Mouse (Mus musculus): ENCODE results near the gene Prr15l. TPM values are rescaled to one million over a fixed set of nuclear protein-coding genes. Genes with fewer than 3 reads are reported as not detected.
A peak's percentile ranks its signal among the peaks of the same experiment; 100 is the strongest.

Gene Prr15l
- polyA plus RNA-seq, 1 experiment from 2014 or later, result 0.53 TPM

- Histone ChIP-seq H3K4me1 (ENCODE audit: control insufficient read depth in 2 of 2, insufficient read depth in 2 of 2, low read length in 2 of 2) (no peaks in the 10 kb centered on the region), H3K9ac (ENCODE audit: low read length) (no peak overlapping the region), H3K27me3 (ENCODE audit: control insufficient read depth, insufficient read depth, low read length) (no peaks in the 10 kb centered on the region), H3K9me3 (ENCODE audit: control insufficient read depth, low read length) (no peaks in the 10 kb centered on the region), H3K36me3 (ENCODE audit: control insufficient read depth, insufficient read depth, low read length) (peaks cover 67% of the 10 kb centered on the region), H3K27ac (replicated peaks in 1 of 2; ENCODE audit: control insufficient read depth in 1 of 2, insufficient read depth in 1 of 2, low read depth in 2 of 2, low read length in 2 of 2) (no peak overlapping the region), H3K4me2 (ENCODE audit: low read length) (no peak overlapping the region), H3K4me3 (ENCODE audit: control insufficient read depth in 1 of 2, insufficient read depth in 1 of 2, low read depth in 1 of 2, low read length in 2 of 2) (no peak overlapping the region)
- WGBS, result 72% methylated on average over 6 of the region's 6 CpGs
- no peak for ATAC-seq (ENCODE audit: insufficient number of reproducible peaks, insufficient read depth, low FRiP score, low read depth)
Observed at GRCm38 (mm10) chr11:96952896-96953295, 25.0 kb downstream of the Prr15l start.

- Histone ChIP-seq H3K9ac (ENCODE audit: low read length) (no peak overlapping the region), H3K4me2 (ENCODE audit: low read length) (no peak overlapping the region), H3K9me3 (ENCODE audit: control insufficient read depth, low read length) (no peaks in the 10 kb centered on the region), H3K4me1 (ENCODE audit: control insufficient read depth in 2 of 2, insufficient read depth in 2 of 2, low read length in 2 of 2) (no peaks in the 10 kb centered on the region), H3K27me3 (ENCODE audit: control insufficient read depth, insufficient read depth, low read length) (no peaks in the 10 kb centered on the region), H3K4me3 (ENCODE audit: control insufficient read depth in 1 of 2, insufficient read depth in 1 of 2, low read depth in 1 of 2, low read length in 2 of 2) (no peak overlapping the region), H3K36me3 (ENCODE audit: control insufficient read depth, insufficient read depth, low read length) (peaks cover 87% of the 10 kb centered on the region), H3K27ac (replicated peaks in 1 of 2; ENCODE audit: control insufficient read depth in 1 of 2, insufficient read depth in 1 of 2, low read depth in 2 of 2, low read length in 2 of 2) (no peak overlapping the region)
- 83% methylated on average over 4 of the region's 4 CpGs for WGBS
- ATAC-seq (ENCODE audit: insufficient number of reproducible peaks, insufficient read depth, low FRiP score, low read depth), result no peak
Observed at GRCm38 (mm10) chr11:96955094-96955493, 27.2 kb downstream of the Prr15l start.

- H3K27me3 ChIP-seq (ENCODE audit: control insufficient read depth, insufficient read depth, low read length), result no peaks in the 10 kb centered on the region
- H3K4me1 ChIP-seq (ENCODE audit: control insufficient read depth in 2 of 2, insufficient read depth in 2 of 2, low read length in 2 of 2), result no peaks in the 10 kb centered on the region
- H3K36me3 ChIP-seq (ENCODE audit: control insufficient read depth, insufficient read depth, low read length), result peaks cover 96% of the 10 kb centered on the region
- no peaks in the 10 kb centered on the region for H3K9me3 ChIP-seq (ENCODE audit: control insufficient read depth, low read length)
- WGBS, result 63% methylated on average over 20 of the region's 20 CpGs
- no peak overlapping the region for H3K4me3 ChIP-seq (ENCODE audit: control insufficient read depth in 1 of 2, insufficient read depth in 1 of 2, low read depth in 1 of 2, low read length in 2 of 2)
- H3K9ac ChIP-seq (ENCODE audit: low read length), result no peak overlapping the region
- 0 out of 2 replicates have a peak, but pooled peaks have one; percentile 22 for ATAC-seq (ENCODE audit: insufficient number of reproducible peaks, insufficient read depth, low FRiP score, low read depth)
- H3K27ac ChIP-seq (replicated peaks in 1 of 2; ENCODE audit: control insufficient read depth in 1 of 2, insufficient read depth in 1 of 2, low read depth in 2 of 2, low read length in 2 of 2), result no peak overlapping the region
- no peak overlapping the region for H3K4me2 ChIP-seq (ENCODE audit: low read length)
Observed at GRCm38 (mm10) chr11:96956009-96956724, 28.3 kb downstream of the Prr15l start.

- WGBS, result 90% methylated on average over 10 of the region's 10 CpGs
- Histone ChIP-seq H3K4me3 (ENCODE audit: control insufficient read depth in 1 of 2, insufficient read depth in 1 of 2, low read depth in 1 of 2, low read length in 2 of 2) (no peak overlapping the region), H3K36me3 (ENCODE audit: control insufficient read depth, insufficient read depth, low read length) (peaks cover 96% of the 10 kb centered on the region), H3K9me3 (ENCODE audit: control insufficient read depth, low read length) (no peaks in the 10 kb centered on the region), H3K4me2 (ENCODE audit: low read length) (no peak overlapping the region), H3K9ac (ENCODE audit: low read length) (no peak overlapping the region), H3K27me3 (ENCODE audit: control insufficient read depth, insufficient read depth, low read length) (no peaks in the 10 kb centered on the region), H3K27ac (replicated peaks in 1 of 2; ENCODE audit: control insufficient read depth in 1 of 2, insufficient read depth in 1 of 2, low read depth in 2 of 2, low read length in 2 of 2) (no peak overlapping the region), H3K4me1 (ENCODE audit: control insufficient read depth in 2 of 2, insufficient read depth in 2 of 2, low read length in 2 of 2) (no peaks in the 10 kb centered on the region)
- no peak for ATAC-seq (ENCODE audit: insufficient number of reproducible peaks, insufficient read depth, low FRiP score, low read depth)
Observed at GRCm38 (mm10) chr11:96957061-96957805, 29.3 kb downstream of the Prr15l start.

- H3K36me3 ChIP-seq (ENCODE audit: control insufficient read depth, insufficient read depth, low read length), result peaks cover 43% of the 10 kb centered on the region
- no peak overlapping the region for H3K9ac ChIP-seq (ENCODE audit: low read length)
- H3K27me3 ChIP-seq (ENCODE audit: control insufficient read depth, insufficient read depth, low read length), result no peaks in the 10 kb centered on the region
- 16% methylated on average over 8 of the region's 8 CpGs for WGBS
- no peak overlapping the region for H3K4me3 ChIP-seq (ENCODE audit: control insufficient read depth in 1 of 2, insufficient read depth in 1 of 2, low read depth in 1 of 2, low read length in 2 of 2)
- peak; percentile 55; the same call in 1 of the 2 replicates for ATAC-seq (ENCODE audit: insufficient number of reproducible peaks, insufficient read depth, low FRiP score, low read depth)
- no peaks in the 10 kb centered on the region for H3K9me3 ChIP-seq (ENCODE audit: control insufficient read depth, low read length)
- no peak overlapping the region for H3K4me2 ChIP-seq (ENCODE audit: low read length)
- no peak overlapping the region for H3K27ac ChIP-seq (replicated peaks in 1 of 2; ENCODE audit: control insufficient read depth in 1 of 2, insufficient read depth in 1 of 2, low read depth in 2 of 2, low read length in 2 of 2)
- peaks cover 17 to 24% of the 10 kb centered on the region in 2 experiments for H3K4me1 ChIP-seq (ENCODE audit: control insufficient read depth in 2 of 2, insufficient read depth in 2 of 2, low read length in 2 of 2)
Observed at GRCm38 (mm10) chr11:96963580-96963979, 35.7 kb downstream of the Prr15l start.

DNA sequence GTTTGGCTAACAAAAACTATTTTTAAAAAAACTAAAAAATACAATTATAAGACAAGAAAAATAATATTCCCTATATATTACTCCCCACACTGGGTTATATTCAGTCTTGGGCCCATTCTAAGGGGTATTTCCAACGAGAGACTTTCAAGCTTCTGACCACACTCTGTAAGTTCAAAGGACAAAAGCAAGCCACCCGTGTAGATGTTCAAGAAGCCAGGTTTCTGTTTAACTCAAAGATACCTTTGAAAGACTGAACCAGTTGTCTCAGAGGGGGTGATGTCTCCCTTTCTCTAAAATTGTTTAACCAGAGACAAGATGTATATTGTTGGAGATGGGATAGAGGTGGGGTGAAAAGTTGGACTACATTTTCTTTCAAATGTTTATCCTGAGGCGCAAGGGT, 38.3 kb downstream of the Prr15l start:
- Histone ChIP-seq H3K4me2 (ENCODE audit: low read length) (no peak overlapping the region), H3K27ac (replicated peaks in 1 of 2; ENCODE audit: control insufficient read depth in 1 of 2, insufficient read depth in 1 of 2, low read depth in 2 of 2, low read length in 2 of 2) (peak overlapping the region in 1 of 2 experiments; percentile 100; a peak in 1 of 4 replicates), H3K4me1 (ENCODE audit: control insufficient read depth in 2 of 2, insufficient read depth in 2 of 2, low read length in 2 of 2) (peaks cover 40 to 50% of the 10 kb centered on the region in 2 experiments), H3K27me3 (ENCODE audit: control insufficient read depth, insufficient read depth, low read length) (no peaks in the 10 kb centered on the region), H3K36me3 (ENCODE audit: control insufficient read depth, insufficient read depth, low read length) (peaks cover 17% of the 10 kb centered on the region), H3K9me3 (ENCODE audit: control insufficient read depth, low read length) (no peaks in the 10 kb centered on the region), H3K4me3 (ENCODE audit: control insufficient read depth in 1 of 2, insufficient read depth in 1 of 2, low read depth in 1 of 2, low read length in 2 of 2) (no peak overlapping the region), H3K9ac (ENCODE audit: low read length) (no peak overlapping the region)
- no peak for ATAC-seq (ENCODE audit: insufficient number of reproducible peaks, insufficient read depth, low FRiP score, low read depth)
- 91% methylated on average over 3 of the region's 3 CpGs for WGBS

DNA sequence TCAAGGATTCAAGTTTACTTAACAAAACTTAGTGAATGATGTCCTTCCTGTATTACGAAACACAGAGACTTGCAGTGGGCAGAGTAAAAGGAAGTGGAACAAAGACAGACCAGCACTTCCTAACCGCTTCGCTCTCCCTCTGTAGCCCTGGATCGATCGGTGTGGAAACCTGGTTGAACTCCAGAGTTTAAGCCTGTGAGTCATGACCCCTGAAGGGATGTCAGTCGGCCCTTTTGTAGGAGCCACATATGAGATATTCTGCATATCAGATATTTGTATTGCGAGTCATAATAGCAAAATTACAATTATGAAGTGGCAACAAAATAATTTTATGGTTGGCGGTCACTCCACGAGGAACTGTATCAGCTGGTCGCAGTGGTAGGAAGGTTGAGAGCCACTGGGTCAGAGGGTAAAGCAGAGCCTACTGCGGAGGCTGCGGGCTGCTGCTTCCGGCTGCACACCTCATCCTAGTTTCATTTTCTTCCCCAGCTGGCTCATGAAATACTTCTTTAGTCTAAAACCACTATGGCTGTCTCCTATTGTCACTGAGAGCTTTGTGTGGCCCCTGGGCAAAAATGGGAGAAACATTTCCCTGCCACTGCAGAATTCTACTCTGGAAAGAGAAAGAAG, 39.1 kb downstream of the Prr15l start:
- H3K4me3 ChIP-seq (ENCODE audit: control insufficient read depth in 1 of 2, insufficient read depth in 1 of 2, low read depth in 1 of 2, low read length in 2 of 2), result no peak overlapping the region; a peak in 2 of 4 replicates
- no peaks in the 10 kb centered on the region for H3K9me3 ChIP-seq (ENCODE audit: control insufficient read depth, low read length)
- peak overlapping the region; percentile 60 to 100 for H3K27ac ChIP-seq (replicated peaks in 1 of 2; ENCODE audit: control insufficient read depth in 1 of 2, insufficient read depth in 1 of 2, low read depth in 2 of 2, low read length in 2 of 2)
- H3K4me1 ChIP-seq (ENCODE audit: control insufficient read depth in 2 of 2, insufficient read depth in 2 of 2, low read length in 2 of 2), result peaks cover 47 to 58% of the 10 kb centered on the region in 2 experiments
- peaks cover 9% of the 10 kb centered on the region for H3K36me3 ChIP-seq (ENCODE audit: control insufficient read depth, insufficient read depth, low read length)
- H3K4me2 ChIP-seq (ENCODE audit: low read length), result peak overlapping the region; percentile 34
- no peak for ATAC-seq (ENCODE audit: insufficient number of reproducible peaks, insufficient read depth, low FRiP score, low read depth)
- 67% methylated on average over 13 of the region's 13 CpGs for WGBS
- H3K27me3 ChIP-seq (ENCODE audit: control insufficient read depth, insufficient read depth, low read length), result no peaks in the 10 kb centered on the region
- H3K9ac ChIP-seq (ENCODE audit: low read length), result peak overlapping the region; percentile 69
